Mouse (Mus musculus): ENCODE data around the gene Scn5a.

DNA sequence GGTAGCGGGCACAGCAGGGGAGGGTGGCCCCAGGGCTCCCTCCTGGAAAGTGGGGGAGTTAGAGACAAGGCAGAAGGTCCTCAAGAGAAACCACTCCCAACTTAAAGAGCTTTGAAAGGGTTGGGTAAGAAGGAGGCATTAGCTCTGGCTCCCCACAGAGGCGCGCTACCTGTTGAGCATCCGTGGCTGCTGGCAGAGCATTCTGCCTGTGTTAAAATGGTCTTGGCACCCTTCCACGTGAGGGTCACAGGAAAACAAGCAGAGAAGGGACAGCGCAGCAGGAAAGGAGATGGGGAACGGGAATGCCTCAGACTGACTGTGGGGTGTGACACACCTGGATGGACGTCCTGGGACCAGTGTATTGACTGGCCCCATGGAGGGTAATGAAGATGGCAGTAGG lies 60.6 kb downstream of the Scn5a start:
- TF ChIP-seq CTCF (conservative IDR thresholded peaks at IDR 0.05; ENCODE audit: low read length) = no peak
- no peak for TF ChIP-seq POU5F1 (IDR thresholded peaks at IDR 0.05; ENCODE audit: borderline replicate concordance, low read length)
